Mouse (Mus musculus) forebrain, embryonic 12.5 days (tissue): ENCODE results near the gene Uhrf1. TPM values are rescaled to one million over a fixed set of nuclear protein-coding genes. Genes with fewer than 3 reads are reported as not detected.

Experiments used
- ATAC-seq: fragments of 200-750 bp; cut with Nextera tagmentation; 2 replicates; pipeline ENCODE4 v1.8.0; 2017; ENCODE audit warnings: moderate TSS enrichment; ENCODE audit not compliant: low FRiP score
- H3K27ac ChIP-seq: fragments of 300-500 bp; sonication (generic); 2 replicates; pipeline ENCODE4 v1.5.1; 2016; ENCODE audit warnings: mild to moderate bottlenecking
- H3K27me3 ChIP-seq: fragments of 300-500 bp; sonication (generic); 2 replicates; pipeline ENCODE4 v1.6.1; 2016; ENCODE audit warnings: mild to moderate bottlenecking
- H3K36me3 ChIP-seq: fragments of 300-500 bp; sonication (generic); replicated peaks from 2 replicates; pipeline ENCODE4 v1.6.1; 2016; ENCODE audit warnings: mild to moderate bottlenecking
- H3K4me1 ChIP-seq: fragments of 300-500 bp; sonication (generic); 2 replicates; pipeline ENCODE4 v1.6.1; 2016
- H3K4me2 ChIP-seq: fragments of 300-500 bp; sonication (generic); 2 replicates; pipeline ENCODE4 v1.6.1; 2016; ENCODE audit warnings: mild to moderate bottlenecking, moderate library complexity
- H3K4me3 ChIP-seq: fragments of 300-500 bp; sonication (generic); replicated peaks from 2 replicates; pipeline ENCODE4 v1.5.1; 2016; ENCODE audit warnings: mild to moderate bottlenecking
- H3K9ac ChIP-seq: fragments of 300-500 bp; sonication (generic); 2 replicates; pipeline ENCODE4 v1.6.1; 2016; ENCODE audit warnings: mild to moderate bottlenecking
- H3K9me3 ChIP-seq: fragments of 300-500 bp; sonication (generic); 2 replicates; pipeline ENCODE4 v1.6.1; 2016
- WGBS: fragments of 180-500 bp; shearing (Covaris S2); methylation state at CpG from one replicate; pipeline ENCODE4 v1.1.7; 2016; 5-methylcytosine and 5-hydroxymethylcytosine counted together
- polyA plus RNA-seq: library from polyadenylated mRNA; unstranded; fragments of >200 nt; fragmentation: Nextera tagmentation; extraction: Ambion mirVana; gene quantifications from 2 replicates; pipeline ENCODE4 v1.2.1, GENCODE M21; 2016

Uhrf1 gene
- polyA plus RNA-seq, 1 experiment from 2014 or later: 187 TPM

DNA sequence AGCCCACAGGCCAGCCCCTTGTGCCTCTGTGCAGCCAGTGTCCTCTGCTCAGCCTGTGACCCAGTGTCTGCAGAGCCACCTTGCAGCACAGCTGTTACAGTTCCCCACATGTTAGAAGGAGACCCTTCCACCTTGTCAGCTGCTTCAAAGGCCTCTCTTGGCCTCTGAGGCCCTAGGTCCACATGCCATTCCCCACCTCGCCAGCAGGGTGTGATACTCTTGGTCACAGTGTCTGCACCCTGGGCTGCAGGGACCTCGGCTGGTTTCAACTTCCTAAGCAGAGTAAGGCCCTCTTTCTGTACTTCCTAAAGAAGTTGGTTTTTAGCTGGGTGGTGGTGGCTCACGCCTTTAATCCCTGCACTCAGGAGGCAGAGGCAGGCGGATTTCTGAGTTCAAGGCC, 35.8 kb downstream of the Uhrf1 start:
- 59% methylated on average over 4 of the region's 4 CpGs for WGBS
- Histone ChIP-seq H3K9me3 (no peaks in the 10 kb centered on the region), H3K36me3 (peaks cover 4% of the 10 kb centered on the region; the same call in 1 of the 2 replicates), H3K4me2 (no peak overlapping the region), H3K4me1 (peaks cover 11% of the 10 kb centered on the region), H3K27me3 (no peaks in the 10 kb centered on the region), H3K4me3 (no peak overlapping the region), H3K9ac (no peak overlapping the region), H3K27ac (no peak overlapping the region)
- ATAC-seq: no peak

DNA sequence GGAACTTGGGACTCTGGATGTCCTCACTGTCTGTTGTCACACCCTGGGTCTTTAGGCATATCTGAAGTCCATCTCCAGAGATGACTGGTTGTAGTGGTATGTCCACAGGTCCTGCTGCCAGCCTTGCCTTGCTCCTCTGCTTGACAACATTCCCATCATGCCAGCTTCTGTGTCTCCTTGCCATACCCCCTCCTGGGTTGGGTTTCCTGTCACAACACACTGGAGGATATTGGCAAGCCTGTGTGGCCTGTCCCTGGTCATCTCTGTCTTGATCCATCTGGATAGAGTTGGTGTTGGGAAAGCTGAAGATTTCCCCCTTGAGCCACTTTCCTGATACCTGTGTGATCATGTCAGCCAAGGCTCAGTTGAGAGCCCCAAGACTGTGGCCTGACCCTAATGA, 37.6 kb downstream of the Uhrf1 start:
- H3K4me1 ChIP-seq: peaks cover 11% of the 10 kb centered on the region
- H3K9me3 ChIP-seq: no peaks in the 10 kb centered on the region
- H3K4me2 ChIP-seq: no peak overlapping the region
- no peak overlapping the region for H3K9ac ChIP-seq
- H3K27ac ChIP-seq: no peak overlapping the region
- ATAC-seq: no peak
- no peaks in the 10 kb centered on the region for H3K27me3 ChIP-seq
- H3K4me3 ChIP-seq: no peak overlapping the region
- peaks cover 3% of the 10 kb centered on the region; the same call in 1 of the 2 replicates for H3K36me3 ChIP-seq

DNA sequence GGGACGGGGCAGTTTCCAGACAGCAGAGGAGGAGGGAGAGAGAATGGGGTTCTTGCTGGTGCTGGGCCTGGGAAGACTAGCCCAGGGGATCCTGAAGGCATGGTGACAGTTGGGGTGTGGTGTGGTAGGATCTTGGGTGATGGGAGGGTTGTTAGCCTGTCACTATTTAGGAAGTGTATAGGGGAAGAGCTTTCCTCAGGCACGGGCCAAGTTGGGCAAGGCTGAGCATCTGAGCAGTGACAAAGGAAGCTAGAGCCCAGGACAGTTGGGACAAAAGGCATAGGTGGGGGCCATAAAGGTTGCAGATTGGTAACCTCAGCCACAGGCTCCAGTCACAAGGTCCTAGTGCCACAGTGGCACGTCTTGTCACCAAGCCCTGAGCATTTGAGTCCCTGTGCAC, 40.3 kb downstream of the Uhrf1 start:
- 0 out of 2 replicates have a peak overlapping the region, but pooled peaks have one; percentile 4 for H3K9ac ChIP-seq
- H3K4me3 ChIP-seq: no peak overlapping the region
- H3K36me3 ChIP-seq: peaks cover 3% of the 10 kb centered on the region; the same call in 1 of the 2 replicates
- H3K4me1 ChIP-seq: peaks cover 12% of the 10 kb centered on the region; the same call in 1 of the 2 replicates
- ATAC-seq: no peak
- WGBS: 82% methylated on average over 3 of the region's 3 CpGs
- no peaks in the 10 kb centered on the region for H3K9me3 ChIP-seq
- no peak overlapping the region for H3K4me2 ChIP-seq
- no peaks in the 10 kb centered on the region for H3K27me3 ChIP-seq
- no peak overlapping the region for H3K27ac ChIP-seq

DNA sequence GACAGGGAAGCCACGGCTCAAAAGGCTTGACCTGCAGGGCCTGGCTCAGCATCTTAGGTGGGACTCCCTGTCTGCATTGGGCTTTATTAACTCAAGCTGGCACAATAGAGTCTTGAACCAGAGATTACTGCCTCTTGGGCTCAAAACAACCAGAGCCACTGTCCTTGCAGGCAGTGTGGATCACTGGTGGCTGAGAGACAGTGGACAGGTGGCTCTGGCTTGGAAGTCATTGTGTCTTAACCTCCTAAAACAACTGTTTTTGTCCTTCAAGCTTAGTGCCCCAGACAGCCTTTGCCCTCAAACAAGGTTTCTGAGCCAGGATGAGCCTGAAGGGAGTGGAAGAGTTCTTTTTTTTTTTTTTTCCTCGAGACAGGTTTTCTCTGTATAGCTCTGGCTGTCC, 42.2 kb downstream of the Uhrf1 start:
- WGBS: 65% methylated on average over 2 of the region's 2 CpGs
- H3K4me1 ChIP-seq: 0 out of 2 replicates have a peak, but pooled peaks cover 14% of the 10 kb centered on the region
- H3K36me3 ChIP-seq: peaks cover 3% of the 10 kb centered on the region; the same call in 1 of the 2 replicates
- no peak for ATAC-seq
- H3K4me2 ChIP-seq: no peak overlapping the region
- H3K27me3 ChIP-seq: no peaks in the 10 kb centered on the region
- no peak overlapping the region for H3K27ac ChIP-seq
- H3K4me3 ChIP-seq: no peak overlapping the region
- H3K9me3 ChIP-seq: no peaks in the 10 kb centered on the region
- H3K9ac ChIP-seq: no peak overlapping the region

DNA sequence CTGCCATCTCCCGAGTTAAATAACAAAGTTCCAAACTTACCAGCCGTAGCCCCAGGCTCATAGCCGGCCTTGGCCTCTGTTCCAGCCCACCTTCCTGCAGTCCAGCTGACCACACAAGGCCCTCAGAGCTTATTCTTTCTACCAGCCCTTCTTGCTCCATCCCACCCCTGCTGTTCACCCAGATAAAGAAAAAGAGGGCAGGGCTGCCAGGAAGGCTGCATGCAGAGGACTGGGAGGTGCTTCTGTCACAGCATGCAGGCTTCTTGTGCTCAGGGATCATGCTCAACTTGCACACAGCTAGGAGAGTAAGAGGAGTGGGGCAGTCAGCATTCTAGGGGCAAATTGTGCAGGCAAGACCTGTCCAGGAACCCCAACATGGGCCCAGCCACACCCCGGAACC, 45.0 kb downstream of the Uhrf1 start:
- H3K36me3 ChIP-seq: peaks cover 22% of the 10 kb centered on the region
- H3K9ac ChIP-seq: no peak overlapping the region
- H3K27me3 ChIP-seq: no peaks in the 10 kb centered on the region
- 0 out of 2 replicates have a peak, but pooled peaks cover 11% of the 10 kb centered on the region for H3K4me1 ChIP-seq
- no peak overlapping the region for H3K27ac ChIP-seq
- WGBS: 68% methylated on average over 4 of the region's 4 CpGs
- H3K4me2 ChIP-seq: no peak overlapping the region
- ATAC-seq: no peak
- no peaks in the 10 kb centered on the region for H3K9me3 ChIP-seq
- H3K4me3 ChIP-seq: no peak overlapping the region

DNA sequence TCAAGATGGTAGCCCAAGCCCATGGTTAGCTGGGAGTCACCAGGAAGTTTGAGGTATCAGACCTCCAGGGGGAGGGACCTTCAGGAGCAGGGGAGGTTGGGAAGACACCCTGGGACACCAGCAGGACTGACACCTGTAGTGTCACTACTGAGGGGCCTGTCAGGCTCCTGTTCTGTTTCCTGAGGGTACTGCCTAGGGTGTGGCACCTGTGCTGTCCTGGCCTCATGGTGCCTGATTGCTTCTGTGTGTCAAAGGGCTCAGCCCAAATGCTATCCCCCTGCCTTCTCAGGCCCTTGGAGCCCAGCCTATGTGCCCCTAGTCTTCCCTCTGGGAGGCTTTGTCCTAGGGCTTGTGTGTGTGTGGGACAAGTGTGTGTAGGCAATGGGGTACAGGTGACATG, 45.5 kb downstream of the Uhrf1 start:
- H3K9ac ChIP-seq: no peak overlapping the region

DNA sequence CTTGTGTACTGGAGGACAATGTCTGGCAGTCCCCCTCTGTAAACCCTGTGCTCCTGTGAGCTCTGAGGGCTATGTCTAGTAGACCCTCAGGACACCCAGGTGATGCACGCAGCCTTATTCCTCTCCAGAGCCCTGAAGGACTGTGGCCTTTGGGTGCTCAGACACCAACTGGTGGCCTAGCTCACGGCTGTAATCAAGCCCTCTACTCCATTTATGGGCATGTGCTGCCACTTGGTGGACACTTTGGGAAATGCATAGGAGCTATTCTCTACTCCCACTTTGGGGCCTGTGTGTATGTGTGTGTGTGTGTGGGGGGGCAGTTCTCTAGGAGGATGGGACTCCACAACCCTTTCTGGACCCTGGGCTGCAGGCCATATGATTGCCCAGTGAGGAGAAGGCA, 47.6 kb downstream of the Uhrf1 start:
- WGBS: 38% methylated on average over 2 of the region's 2 CpGs
- peak; percentile 70 for ATAC-seq
- Histone ChIP-seq H3K9ac (no peak overlapping the region), H3K4me1 (0 out of 2 replicates have a peak, but pooled peaks cover 11% of the 10 kb centered on the region), H3K27ac (no peak overlapping the region), H3K27me3 (no peaks in the 10 kb centered on the region), H3K36me3 (peaks cover 45% of the 10 kb centered on the region), H3K4me3 (no peak overlapping the region), H3K4me2 (no peak overlapping the region), H3K9me3 (no peaks in the 10 kb centered on the region)

More for the DNA sequence above, 45.5 kb downstream of the Uhrf1 start:
- no peak overlapping the region for H3K4me2 ChIP-seq
- H3K36me3 ChIP-seq: peaks cover 27% of the 10 kb centered on the region
- H3K4me1 ChIP-seq: 0 out of 2 replicates have a peak, but pooled peaks cover 11% of the 10 kb centered on the region
- no peaks in the 10 kb centered on the region for H3K27me3 ChIP-seq
- peak overlapping the region; percentile 1; the same call in 1 of the 2 replicates for H3K27ac ChIP-seq
- H3K9me3 ChIP-seq: no peaks in the 10 kb centered on the region
- no peak overlapping the region for H3K4me3 ChIP-seq
- no peak for ATAC-seq

DNA sequence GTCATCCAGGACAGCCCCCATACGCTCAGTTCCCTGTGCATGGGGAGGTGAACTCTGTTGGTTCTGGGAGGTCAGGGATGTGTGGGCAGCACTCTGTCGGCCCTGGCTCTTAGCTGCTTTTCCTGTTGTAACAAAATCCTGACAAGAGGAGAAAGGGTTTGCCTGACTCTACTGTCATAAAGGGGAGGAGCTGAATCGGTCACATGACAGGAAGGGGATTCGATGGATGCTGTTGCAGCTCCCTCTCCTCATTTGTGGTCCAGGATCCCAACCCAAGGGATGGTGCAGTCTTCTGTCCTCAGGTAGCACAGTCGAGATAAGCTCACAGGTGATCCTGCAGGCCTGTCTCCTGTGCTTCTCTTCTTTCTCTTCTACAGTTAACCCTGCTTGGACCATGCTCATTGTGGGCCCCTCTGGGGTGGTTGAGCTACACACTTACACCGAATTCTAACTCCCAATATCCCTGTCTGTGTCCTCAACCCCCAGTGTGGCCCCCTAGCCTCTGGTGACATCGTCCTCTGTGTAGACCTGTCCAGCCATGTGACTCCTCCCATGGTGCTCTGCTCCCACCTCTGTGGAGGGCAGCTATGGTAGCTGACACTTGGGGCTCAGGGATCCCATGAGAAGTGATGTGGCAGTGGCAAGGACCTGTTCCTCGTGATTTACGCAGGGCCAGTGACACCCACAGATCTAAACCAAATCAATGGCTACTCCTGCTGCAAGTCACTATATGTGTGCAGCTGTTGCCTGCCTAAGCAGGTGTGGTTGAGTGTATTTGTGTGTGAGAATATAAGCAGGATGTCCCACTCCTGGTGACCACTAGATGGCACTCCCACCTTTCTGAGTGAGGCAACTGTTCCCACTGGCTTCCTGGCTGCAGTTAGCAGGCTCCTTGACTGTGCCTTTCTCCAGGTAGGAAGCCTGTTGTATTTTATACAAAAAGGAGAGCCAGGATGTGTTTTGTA, 54.1 kb downstream of the Uhrf1 start:
- no peaks in the 10 kb centered on the region for H3K9me3 ChIP-seq
- H3K4me1 ChIP-seq: 0 out of 2 replicates have a peak, but pooled peaks cover 9% of the 10 kb centered on the region
- no peaks in the 10 kb centered on the region for H3K27me3 ChIP-seq
- H3K36me3 ChIP-seq: peaks cover 85% of the 10 kb centered on the region
- no peak overlapping the region for H3K9ac ChIP-seq
- 77% methylated on average over 9 of the region's 9 CpGs for WGBS
- H3K4me2 ChIP-seq: no peak overlapping the region
- H3K27ac ChIP-seq: no peak overlapping the region
- no peak overlapping the region for H3K4me3 ChIP-seq
- ATAC-seq: peak; percentile 72

DNA sequence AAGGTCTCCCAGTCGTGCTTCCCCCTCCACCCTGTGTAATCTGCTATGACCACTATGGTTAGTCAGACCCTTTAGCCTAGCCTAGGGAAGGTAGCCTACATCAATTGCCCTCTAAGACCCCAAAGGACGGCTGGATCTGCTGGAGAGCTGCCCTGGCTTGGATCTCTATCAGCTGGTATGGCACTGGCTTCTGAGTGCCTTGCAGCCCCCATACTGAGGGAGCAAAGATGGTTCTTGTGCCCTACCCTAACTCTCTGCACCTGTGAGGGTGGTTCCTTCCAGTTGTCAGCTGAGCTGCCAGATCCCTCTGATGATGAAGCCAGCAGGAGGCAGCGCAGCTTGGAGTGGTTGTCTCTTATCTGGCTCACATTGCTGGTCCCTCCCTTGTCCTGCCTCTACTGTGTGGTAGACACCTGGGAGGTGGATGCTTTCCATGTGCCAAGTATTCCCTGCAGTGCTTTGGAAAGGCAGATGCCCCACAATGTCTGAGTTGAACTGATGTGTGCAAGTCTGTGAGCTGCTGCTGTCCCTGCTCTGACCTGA, 56.1 kb downstream of the Uhrf1 start:
- H3K36me3 ChIP-seq: peaks cover 78% of the 10 kb centered on the region
- H3K4me3 ChIP-seq: no peak overlapping the region
- no peak overlapping the region for H3K4me2 ChIP-seq
- H3K9ac ChIP-seq: no peak overlapping the region
- no peaks in the 10 kb centered on the region for H3K9me3 ChIP-seq
- no peak overlapping the region for H3K27ac ChIP-seq
- H3K4me1 ChIP-seq: 0 out of 2 replicates have a peak, but pooled peaks cover 14% of the 10 kb centered on the region
- WGBS: 83% methylated on average over 3 of the region's 3 CpGs
- no peak for ATAC-seq
- no peaks in the 10 kb centered on the region for H3K27me3 ChIP-seq

DNA sequence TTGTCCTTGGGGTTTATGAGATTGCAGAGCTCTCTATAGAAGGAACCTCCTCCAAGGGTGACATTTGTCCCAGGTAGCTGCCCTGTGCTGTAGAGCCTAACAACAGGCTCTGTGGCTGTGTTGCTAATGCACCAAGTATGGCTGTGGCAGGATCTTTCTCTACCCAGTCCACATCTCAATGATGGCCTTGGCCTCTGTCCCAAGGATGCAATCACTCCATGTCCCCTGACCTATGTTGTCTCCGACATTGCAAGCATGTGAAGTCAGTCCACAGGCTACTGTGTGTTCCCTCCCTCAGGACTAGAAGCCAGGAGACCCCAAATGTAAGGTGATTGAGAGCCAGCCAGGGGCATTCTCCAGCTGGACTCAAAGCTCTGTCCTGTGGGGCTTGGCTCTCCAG, 56.7 kb downstream of the Uhrf1 start:
- Histone ChIP-seq H3K4me3 (no peak overlapping the region), H3K36me3 (peaks cover 75% of the 10 kb centered on the region), H3K4me2 (no peak overlapping the region), H3K9me3 (no peaks in the 10 kb centered on the region), H3K27ac (peak overlapping the region; percentile 59; the same call in 1 of the 2 replicates), H3K4me1 (0 out of 2 replicates have a peak, but pooled peaks cover 14% of the 10 kb centered on the region), H3K27me3 (no peaks in the 10 kb centered on the region), H3K9ac (no peak overlapping the region)
- no peak for ATAC-seq
- WGBS: 92% methylated on average over 1 of the region's 1 CpGs

DNA sequence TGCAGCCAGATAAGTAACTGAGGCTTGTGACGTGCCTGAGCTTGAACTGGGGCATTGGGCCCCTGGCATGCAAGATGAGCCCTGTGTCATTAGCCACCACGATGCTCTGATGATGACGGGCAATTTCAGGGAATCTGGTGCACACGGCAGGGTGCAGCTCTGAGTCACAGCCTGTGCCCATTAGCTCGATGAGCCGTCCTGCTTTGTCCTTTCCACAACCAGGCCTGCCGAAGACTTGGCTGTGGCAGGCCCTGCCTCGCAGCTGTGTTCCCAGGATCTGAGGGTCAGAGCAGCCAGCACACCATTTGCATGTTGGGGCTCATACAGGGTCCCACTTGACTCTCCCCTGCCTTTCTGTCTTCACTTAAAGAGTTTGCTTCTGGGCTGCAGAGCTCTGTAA, 57.3 kb downstream of the Uhrf1 start:
- Histone ChIP-seq H3K9me3 (no peaks in the 10 kb centered on the region), H3K27me3 (no peaks in the 10 kb centered on the region), H3K27ac (peak overlapping the region; percentile 59), H3K4me3 (no peak overlapping the region), H3K36me3 (peaks cover 75% of the 10 kb centered on the region), H3K4me2 (no peak overlapping the region), H3K9ac (no peak overlapping the region), H3K4me1 (0 out of 2 replicates have a peak, but pooled peaks cover 15% of the 10 kb centered on the region)
- ATAC-seq: 0 out of 2 replicates have a peak, but pooled peaks have one; percentile 24
- WGBS: 53% methylated on average over 8 of the region's 8 CpGs

DNA sequence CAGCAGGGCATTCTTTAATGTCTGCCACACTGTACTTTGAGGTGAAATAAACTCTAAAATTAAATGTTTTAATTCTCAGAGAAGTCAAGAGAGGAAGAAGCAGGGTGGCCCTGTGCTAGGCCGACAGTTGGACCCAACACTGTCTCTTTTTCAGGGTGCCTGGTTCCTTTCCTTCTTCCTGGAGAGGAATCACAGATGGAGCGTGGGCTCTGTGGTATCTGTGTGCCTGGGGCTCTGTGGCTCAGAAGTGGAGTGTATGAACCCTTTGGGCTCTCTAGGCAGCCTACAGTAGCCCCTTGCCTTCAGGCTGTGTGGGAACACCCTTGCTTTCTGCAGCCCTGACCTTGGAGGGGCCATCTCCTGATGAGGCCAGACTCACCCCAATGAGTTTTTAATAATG, 58.4 kb downstream of the Uhrf1 start:
- no peaks in the 10 kb centered on the region for H3K27me3 ChIP-seq
- WGBS: 86% methylated on average over 2 of the region's 2 CpGs
- H3K4me1 ChIP-seq: peaks cover 21% of the 10 kb centered on the region
- H3K9me3 ChIP-seq: no peaks in the 10 kb centered on the region
- no peak overlapping the region for H3K4me3 ChIP-seq
- ATAC-seq: no peak
- peaks cover 65% of the 10 kb centered on the region for H3K36me3 ChIP-seq
- H3K27ac ChIP-seq: no peak overlapping the region
- no peak overlapping the region for H3K4me2 ChIP-seq
- H3K9ac ChIP-seq: no peak overlapping the region
